Mouse (Mus musculus): Measurements from ENCODE around the gene Tex14. TPM values are rescaled to one million over a fixed set of nuclear protein-coding genes. Genes with fewer than 3 reads are reported as not detected.
"Not testable (repeated sequence)": the region's sequence is repeated elsewhere in the genome, so short reads cannot be mapped to it uniquely, and the experiment has no call there.

Gene Tex14
- total and polyA plus RNA-seq, 3 experiments, result 0.42 TPM; not detected in 1

- peaks cover 8 to 20% of the 10 kb centered on the region in 2 experiments for H3K4me1 ChIP-seq (ENCODE audit: control insufficient read depth in 1 of 2, insufficient read depth in 2 of 2, low read length in 2 of 2)
- peak overlapping the region in 1 of 2 experiments; percentile 36; a peak in 2 of 4 replicates for H3K4me3 ChIP-seq (ENCODE audit: control insufficient read depth in 1 of 2, insufficient read depth in 1 of 2, low read depth in 2 of 2, low read length in 2 of 2)
- no peaks in the 10 kb centered on the region; the same call in 1 of the 2 replicates for H3K79me2 ChIP-seq (ENCODE audit: control insufficient read depth, insufficient read depth, low read length, poor library complexity)
- no peaks in the 10 kb centered on the region for H3K27me3 ChIP-seq (ENCODE audit: control insufficient read depth in 1 of 2, insufficient read depth in 2 of 2, low read length in 2 of 2)
- H3K9ac ChIP-seq (ENCODE audit: control insufficient read depth, low read depth, low read length, poor library complexity, severe bottlenecking), result peak overlapping the region; percentile 54
- DNase-seq (ENCODE audit: low read depth, low spot score), result peak; percentile 73
- no peaks in the 10 kb centered on the region for H3K9me3 ChIP-seq (replicated peaks; ENCODE audit: insufficient read depth, low read length)
- no peak for TF ChIP-seq CHD2 (IDR thresholded peaks at IDR 0.05; ENCODE audit: low read length)
- TF ChIP-seq POLR2AphosphoS5 (IDR thresholded peaks at IDR 0.05; ENCODE audit: borderline replicate concordance, low read depth, low read length), result no peak
- TF ChIP-seq POLR2A (IDR thresholded peaks at IDR 0.05; ENCODE audit: control insufficient read depth in 1 of 2, insufficient read depth in 1 of 2, low read depth in 1 of 2, low read length in 2 of 2, poor library complexity in 1 of 2), result no peak; a peak in 1 of 4 replicates
- TF ChIP-seq ZC3H11A (IDR thresholded peaks at IDR 0.05; ENCODE audit: low read depth, low read length), result no peak
- H3K36me3 ChIP-seq (ENCODE audit: control insufficient read depth in 1 of 2, insufficient read depth in 2 of 2, low read length in 2 of 2), result peaks cover 0 to 16% of the 10 kb centered on the region in 2 experiments; a peak in 2 of 4 replicates
- H3K27ac ChIP-seq (ENCODE audit: control insufficient read depth, low read depth, low read length), result 0 out of 2 replicates have a peak overlapping the region, but pooled peaks have one; percentile 10
Measured at GRCm38 (mm10) chr11:87444735-87445428, 40.0 kb downstream of the Tex14 start.

GRCm38 (mm10) chr11:87445593-87445992, 40.7 kb downstream of the Tex14 start:
- not testable (repeated sequence) for H3K4me3 ChIP-seq (ENCODE audit: control insufficient read depth in 1 of 2, insufficient read depth in 1 of 2, low read depth in 2 of 2, low read length in 2 of 2); H3K27ac ChIP-seq (ENCODE audit: control insufficient read depth, low read depth, low read length); H3K9ac ChIP-seq (ENCODE audit: control insufficient read depth, low read depth, low read length, poor library complexity, severe bottlenecking); H3K79me2 ChIP-seq (ENCODE audit: control insufficient read depth, insufficient read depth, low read length, poor library complexity); H3K9me3 ChIP-seq (replicated peaks; ENCODE audit: insufficient read depth, low read length); DNase-seq (ENCODE audit: low read depth, low spot score); H3K27me3 ChIP-seq (ENCODE audit: control insufficient read depth in 1 of 2, insufficient read depth in 2 of 2, low read length in 2 of 2)
- TF ChIP-seq TBP (IDR thresholded peaks at IDR 0.05; ENCODE audit: low read depth, low read length), result peak; percentile 90
- TF ChIP-seq CTCF (IDR thresholded peaks at IDR 0.05 in 2 of 3, conservative IDR thresholded peaks at IDR 0.05 in 1 of 3; ENCODE audit: control insufficient read depth in 1 of 3, insufficient read depth in 1 of 3, low read depth in 2 of 3, low read length in 3 of 3, poor library complexity in 1 of 3, severe bottlenecking in 1 of 3), result 0 out of 6 replicates have a peak, but pooled peaks of 1 of the 3 experiments have one; percentile 4
- Histone ChIP-seq H3K4me1 (ENCODE audit: control insufficient read depth in 1 of 2, insufficient read depth in 2 of 2, low read length in 2 of 2) (peaks cover 8 to 20% of the 10 kb centered on the region in 2 experiments), H3K36me3 (ENCODE audit: control insufficient read depth in 1 of 2, insufficient read depth in 2 of 2, low read length in 2 of 2) (peaks cover 0 to 16% of the 10 kb centered on the region in 2 experiments; a peak in 2 of 4 replicates)

DNA sequence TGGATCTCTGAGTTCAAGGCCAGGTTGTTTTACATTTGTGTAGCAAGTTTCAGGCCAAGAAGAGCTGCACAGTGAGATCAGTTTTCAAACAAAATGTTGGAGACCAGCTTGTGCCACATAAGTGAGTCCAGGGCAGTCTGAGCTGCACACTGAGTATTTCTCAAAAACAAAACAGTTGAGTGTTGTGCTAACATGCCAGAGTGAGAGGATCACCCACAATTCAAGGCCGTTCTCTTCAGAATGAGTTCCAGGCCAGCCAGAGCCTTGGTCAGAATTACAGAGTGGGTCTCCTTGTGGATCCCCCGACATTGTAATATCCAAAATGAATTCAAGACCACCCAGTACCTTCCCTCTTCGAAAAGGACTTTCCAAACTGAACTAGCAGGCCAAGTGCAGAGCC, 41.3 kb downstream of the Tex14 start:
- TF ChIP-seq GABPA (IDR thresholded peaks at IDR 0.05; ENCODE audit: low read depth, low read length) (no peak), TAL1 (IDR thresholded peaks at IDR 0.05; ENCODE audit: low read length) (no peak), SIN3A (IDR thresholded peaks at IDR 0.05; ENCODE audit: low read length) (no peak), NRF1 (IDR thresholded peaks at IDR 0.05; ENCODE audit: insufficient read depth, low read depth, low read length, poor library complexity, severe bottlenecking) (no peak), CHD2 (IDR thresholded peaks at IDR 0.05; ENCODE audit: low read length) (no peak), USF2 (IDR thresholded peaks at IDR 0.05; ENCODE audit: borderline replicate concordance in 1 of 2, insufficient read depth in 1 of 2, low read depth in 1 of 2, low read length in 2 of 2) (no peak), HCFC1 (IDR thresholded peaks at IDR 0.05; ENCODE audit: low read depth, low read length) (no peak), MAFK (IDR thresholded peaks at IDR 0.05; ENCODE audit: borderline replicate concordance, low read depth, low read length) (no peak), E2F4 (IDR thresholded peaks at IDR 0.05; ENCODE audit: borderline replicate concordance, low read depth, low read length) (no peak), MXI1 (IDR thresholded peaks at IDR 0.05; ENCODE audit: low read depth, low read length) (no peak), ZKSCAN1 (IDR thresholded peaks at IDR 0.05; ENCODE audit: low read depth, low read length) (no peak), ELF1 (IDR thresholded peaks at IDR 0.05; ENCODE audit: low read depth, low read length) (no peak), EP300 (IDR thresholded peaks at IDR 0.05; ENCODE audit: low read depth in 1 of 2, low read length in 2 of 2) (no peak), POLR2AphosphoS2 (IDR thresholded peaks at IDR 0.05; ENCODE audit: low read length) (no peak), MYB (IDR thresholded peaks at IDR 0.05; ENCODE audit: low read depth, low read length) (no peak)
- Histone ChIP-seq H3K4me1 (ENCODE audit: control insufficient read depth in 1 of 2, insufficient read depth in 2 of 2, low read length in 2 of 2) (peaks cover 8 to 20% of the 10 kb centered on the region in 2 experiments), H3K36me3 (ENCODE audit: control insufficient read depth in 1 of 2, insufficient read depth in 2 of 2, low read length in 2 of 2) (peaks cover 0 to 16% of the 10 kb centered on the region in 2 experiments; a peak in 2 of 4 replicates), H3K27ac (ENCODE audit: control insufficient read depth, low read depth, low read length) (peak overlapping the region; percentile 64), H3K79me2 (ENCODE audit: control insufficient read depth, insufficient read depth, low read length, poor library complexity) (no peaks in the 10 kb centered on the region; the same call in 1 of the 2 replicates), H3K9ac (ENCODE audit: control insufficient read depth, low read depth, low read length, poor library complexity, severe bottlenecking) (peak overlapping the region; percentile 3), H3K27me3 (ENCODE audit: control insufficient read depth in 1 of 2, insufficient read depth in 2 of 2, low read length in 2 of 2) (no peaks in the 10 kb centered on the region), H3K4me3 (ENCODE audit: control insufficient read depth in 1 of 2, insufficient read depth in 1 of 2, low read depth in 2 of 2, low read length in 2 of 2) (no peak overlapping the region), H3K9me3 (replicated peaks; ENCODE audit: insufficient read depth, low read length) (no peaks in the 10 kb centered on the region)
- DNase-seq (ENCODE audit: low read depth, low spot score), result peak; percentile 55
